Mouse (Mus musculus) liver, embryonic 14.5 days (tissue): ENCODE results near the gene Aatf. TPM values are rescaled to one million over a fixed set of nuclear protein-coding genes. Genes with fewer than 3 reads are reported as not detected.
A peak's percentile ranks its signal among the peaks of the same experiment; 100 is the strongest.

ENCODE experiments used
- ATAC-seq: fragments of 200-750 bp; cut with Nextera tagmentation; 2 replicates; pipeline ENCODE4 v1.8.0; 2017; ENCODE audit warnings: moderate number of reproducible peaks, mild to moderate bottlenecking, moderate library complexity; ENCODE audit not compliant: insufficient read depth
- DNase-seq, 3 experiments: peaks; one replicate each; pipeline ENCODE4 v3.0.0-alpha.2; 2012 to 2013; ENCODE audit warnings: low read depth in 3 of 3, low spot score in 3 of 3
- H3K27ac ChIP-seq: fragments of 300-500 bp; sonication (generic); 2 replicates; pipeline ENCODE4 v1.5.1; 2014; ENCODE audit warnings: moderate library complexity, mild to moderate bottlenecking, control low read depth, inconsistent platforms
- H3K27me3 ChIP-seq: fragments of 300-500 bp; sonication (generic); 2 replicates; pipeline ENCODE4 v1.6.1; 2014; ENCODE audit warnings: mild to moderate bottlenecking, low read length, moderate library complexity; ENCODE audit not compliant: control insufficient read depth, insufficient read depth
- H3K36me3 ChIP-seq: fragments of 300-500 bp; sonication (generic); replicated peaks from 2 replicates; pipeline ENCODE4 v1.6.1; 2014; ENCODE audit warnings: low read depth; ENCODE audit not compliant: control insufficient read depth, insufficient read depth
- H3K4me1 ChIP-seq, 2 experiments: fragments of 200-500 bp in 1 of 2; fragments of 300-500 bp in 1 of 2; sonication (generic) in 1 of 2; replicated peaks; 2 replicates each; pipeline ENCODE4 v1.6.1; 2012 to 2014; ENCODE audit warnings: antibody characterized with exemption in 1 of 2, inconsistent platforms in 1 of 2, low read length in 1 of 2; ENCODE audit not compliant: control insufficient read depth in 2 of 2, insufficient read depth in 2 of 2
- H3K4me2 ChIP-seq: fragments of 300-500 bp; sonication (generic); 2 replicates; pipeline ENCODE4 v1.6.1; 2014; ENCODE audit warnings: low read depth, mild to moderate bottlenecking, control low read depth, moderate library complexity
- H3K4me3 ChIP-seq, 2 experiments: fragments of 200-500 bp in 1 of 2; fragments of 300-500 bp in 1 of 2; sonication (generic) in 1 of 2; 2 replicates each; pipeline ENCODE4 v1.5.1; 2012 to 2014; ENCODE audit warnings: low read depth in 2 of 2, low read length in 2 of 2, mild to moderate bottlenecking in 2 of 2, control low read depth in 1 of 2, inconsistent platforms in 1 of 2, moderate library complexity in 1 of 2; ENCODE audit not compliant: insufficient read depth in 1 of 2
- H3K9ac ChIP-seq: fragments of 300-500 bp; sonication (generic); replicated peaks from 2 replicates; pipeline ENCODE4 v1.6.1; 2014; ENCODE audit warnings: mild to moderate bottlenecking, control low read depth, moderate library complexity
- H3K9me3 ChIP-seq: fragments of 300-500 bp; sonication (generic); 2 replicates; pipeline ENCODE4 v1.6.1; 2016; ENCODE audit warnings: low read length, mixed read lengths; ENCODE audit not compliant: control insufficient read depth
- CTCF ChIP-seq: IDR thresholded peaks from 2 replicates; pipeline ENCODE4 v1.5.1; 2016; ENCODE audit warnings: antibody characterized with exemption, low read depth, control low read depth
- EP300 ChIP-seq: IDR thresholded peaks from 2 replicates; pipeline ENCODE4 v1.6.1; 2016; ENCODE audit warnings: antibody characterized with exemption, low read depth
- WGBS: fragments of 180-500 bp; shearing (Covaris S2); extraction: QIAGEN DNeasy Blood & Tissue Kit; methylation state at CpG from one replicate; pipeline ENCODE4 v1.1.7; 2014; ENCODE audit not compliant: insufficient replicate concordance; 5-methylcytosine and 5-hydroxymethylcytosine counted together
- polyA plus RNA-seq, 2 experiments: library from polyadenylated mRNA; depleted of rRNA in 1 of 2; stranded (reverse) in 1 of 2; unstranded in 1 of 2; fragments of >200 nt; fragmentation: Nextera tagmentation in 1 of 2; extraction: Ambion mirVana in 1 of 2; gene quantifications; 2 replicates each; pipeline versions ENCODE4 v1.2.1 to v1.2.3; 2012 to 2014

The Aatf gene
- polyA plus RNA-seq, 2 experiments = 6.3 to 20.3 TPM

DNA sequence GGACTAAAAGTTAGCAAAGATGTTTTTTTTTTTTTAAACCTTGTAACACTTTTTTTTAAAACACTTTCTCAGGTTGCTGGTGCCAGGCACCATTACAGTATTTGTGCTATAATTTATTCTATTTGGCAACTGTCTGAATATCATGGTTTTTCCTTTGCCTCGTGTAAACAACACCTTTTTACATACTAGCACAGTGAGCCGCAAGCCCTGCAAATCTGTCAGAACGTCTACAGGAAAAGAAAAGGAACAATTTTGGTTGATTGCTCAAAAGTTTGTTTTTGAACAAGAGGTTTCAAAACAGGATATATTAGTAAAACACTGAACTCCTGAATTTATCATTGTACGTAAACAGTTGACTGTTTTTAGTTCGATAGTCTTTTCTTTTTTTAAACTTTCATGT, 4.9 kb upstream of the Aatf start:
- H3K27ac ChIP-seq = no peak overlapping the region
- WGBS = 51% methylated on average over 5 of the region's 5 CpGs
- peaks cover 88% of the 10 kb centered on the region for H3K27me3 ChIP-seq
- ATAC-seq (no peak), DNase-seq (no peak)
- H3K4me3 ChIP-seq = no peak overlapping the region
- no peak overlapping the region for H3K4me2 ChIP-seq
- no peaks in the 10 kb centered on the region for H3K9me3 ChIP-seq
- H3K4me1 ChIP-seq = peaks cover 0 to 4% of the 10 kb centered on the region in 2 experiments; a peak in 3 of 4 replicates
- no peak overlapping the region for H3K9ac ChIP-seq
- TF ChIP-seq EP300 (no peak), CTCF (no peak)
- no peaks in the 10 kb centered on the region for H3K36me3 ChIP-seq

DNA sequence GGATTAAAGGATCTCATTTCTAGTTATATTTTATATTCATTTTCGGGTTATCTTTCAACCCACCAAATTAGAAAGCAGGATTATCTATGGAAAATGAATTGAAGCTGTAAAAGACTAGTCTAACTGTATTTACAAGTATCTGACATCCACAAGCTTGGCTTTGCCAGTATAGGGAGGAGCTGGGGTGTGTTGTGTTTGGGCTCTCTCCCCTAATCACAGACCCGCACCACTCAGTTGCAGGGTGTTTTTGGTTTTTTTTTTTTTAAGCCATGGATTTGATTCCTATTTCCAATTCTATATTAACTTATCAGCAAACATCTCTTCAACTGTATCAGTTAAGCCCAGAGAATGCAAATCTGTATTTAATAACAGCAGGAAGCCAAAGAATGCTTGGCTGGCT, 4.1 kb upstream of the Aatf start:
- Histone ChIP-seq H3K27ac (no peak overlapping the region), H3K4me3 (no peak overlapping the region), H3K4me1 (peaks cover 0 to 5% of the 10 kb centered on the region in 2 experiments; a peak in 3 of 4 replicates), H3K27me3 (peaks cover 80% of the 10 kb centered on the region), H3K9me3 (no peaks in the 10 kb centered on the region), H3K4me2 (no peak overlapping the region), H3K36me3 (no peaks in the 10 kb centered on the region), H3K9ac (no peak overlapping the region)
- ATAC-seq = no peak
- TF ChIP-seq EP300 (no peak), CTCF (no peak)
- DNase-seq = no peak
- 24% methylated on average over 2 of the region's 2 CpGs for WGBS

GRCm38 (mm10) chr11:84516501-84517240, 3.3 kb upstream of the Aatf start:
- DNase-seq (no peak), ATAC-seq (no peak)
- TF ChIP-seq CTCF (no peak), EP300 (no peak)
- Histone ChIP-seq H3K27me3 (peaks cover 72% of the 10 kb centered on the region), H3K4me1 (peaks cover 5 to 8% of the 10 kb centered on the region in 2 experiments; a peak in 3 of 4 replicates), H3K9ac (no peak overlapping the region), H3K27ac (no peak overlapping the region), H3K4me3 (no peak overlapping the region), H3K36me3 (no peaks in the 10 kb centered on the region), H3K9me3 (no peaks in the 10 kb centered on the region), H3K4me2 (no peak overlapping the region)
- WGBS = 11% methylated on average over 14 of the region's 14 CpGs

DNA sequence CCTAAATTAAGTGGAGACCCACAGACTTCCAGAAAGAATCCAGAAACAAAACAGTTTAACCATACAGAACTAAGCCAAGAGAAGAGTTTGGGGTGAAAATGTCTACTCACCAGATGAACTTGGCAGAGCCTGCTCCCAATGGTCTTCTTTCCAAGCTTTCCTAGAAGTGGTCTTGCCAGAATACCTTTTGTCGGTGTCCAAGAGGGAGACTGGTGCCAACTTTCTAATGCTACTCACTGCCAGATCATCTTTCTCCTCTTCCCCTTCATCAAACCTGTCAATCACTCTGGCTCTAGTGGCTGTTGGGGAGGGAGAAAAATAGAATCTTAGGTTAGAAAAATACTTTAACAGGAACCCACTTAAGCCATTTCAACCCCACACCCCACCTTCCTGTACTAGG, 1.3 kb downstream of the Aatf start:
- H3K9ac ChIP-seq = peak overlapping the region; percentile 68
- no peak for DNase-seq
- no peak for ATAC-seq
- H3K27ac ChIP-seq = no peak overlapping the region
- H3K36me3 ChIP-seq = peaks cover 16% of the 10 kb centered on the region
- no peaks in the 10 kb centered on the region for H3K9me3 ChIP-seq
- TF ChIP-seq CTCF (no peak), EP300 (no peak)
- WGBS = 82% methylated on average over 1 of the region's 1 CpGs
- H3K4me3 ChIP-seq = no peak overlapping the region; a peak in 2 of 4 replicates
- H3K27me3 ChIP-seq = peaks cover 28% of the 10 kb centered on the region
- peak overlapping the region; percentile 84 for H3K4me2 ChIP-seq
- H3K4me1 ChIP-seq = peaks cover 5 to 8% of the 10 kb centered on the region in 2 experiments; a peak in 3 of 4 replicates

- ATAC-seq (no peak), DNase-seq (no peak)
- Histone ChIP-seq H3K36me3 (peaks cover 22% of the 10 kb centered on the region), H3K9me3 (no peaks in the 10 kb centered on the region), H3K4me2 (no peak overlapping the region), H3K4me3 (no peak overlapping the region), H3K9ac (no peak overlapping the region), H3K27me3 (no peaks in the 10 kb centered on the region), H3K4me1 (no peaks in the 10 kb centered on the region), H3K27ac (no peak overlapping the region)
- no peak for TF ChIP-seq EP300
- TF ChIP-seq CTCF = peak; percentile 36
- WGBS = 76% methylated on average over 1 of the region's 1 CpGs
These were observed 9.0 kb downstream of the Aatf start for GRCm38 (mm10) chr11:84504296-84504695.
